Mouse (Mus musculus) liver, embryonic 15.5 days (tissue): ENCODE measurements around the gene Zfp408. TPM values are rescaled to one million over a fixed set of nuclear protein-coding genes. Genes with fewer than 3 reads are reported as not detected.

Source experiments
- ATAC-seq: fragments of 200-750 bp; cut with Nextera tagmentation; 2 replicates; pipeline ENCODE4 v1.8.0; 2017; ENCODE audit warnings: moderate number of reproducible peaks, mild to moderate bottlenecking, moderate library complexity; ENCODE audit not compliant: insufficient read depth
- H3K27ac ChIP-seq: fragments of 300-500 bp; sonication (generic); replicated peaks from 2 replicates; pipeline ENCODE4 v1.5.1; 2015; ENCODE audit warnings: mild to moderate bottlenecking, inconsistent platforms
- H3K27me3 ChIP-seq: fragments of 300-500 bp; sonication (generic); 2 replicates; pipeline ENCODE4 v1.6.1; 2015; ENCODE audit warnings: mild to moderate bottlenecking, inconsistent platforms
- H3K36me3 ChIP-seq: fragments of 300-500 bp; sonication (generic); replicated peaks from 2 replicates; pipeline ENCODE4 v1.6.1; 2015; ENCODE audit warnings: moderate library complexity, mild to moderate bottlenecking, inconsistent platforms
- H3K4me1 ChIP-seq: fragments of 300-500 bp; sonication (generic); replicated peaks from 2 replicates; pipeline ENCODE4 v1.6.1; 2015; ENCODE audit warnings: inconsistent platforms
- H3K4me2 ChIP-seq: fragments of 300-500 bp; sonication (generic); 2 replicates; pipeline ENCODE4 v1.6.1; 2015; ENCODE audit warnings: moderate library complexity, mild to moderate bottlenecking, inconsistent platforms
- H3K4me3 ChIP-seq: fragments of 300-500 bp; sonication (generic); replicated peaks from 2 replicates; pipeline ENCODE4 v1.5.1; 2015; ENCODE audit warnings: mild to moderate bottlenecking, inconsistent platforms
- H3K9ac ChIP-seq: fragments of 300-500 bp; sonication (generic); 2 replicates; pipeline ENCODE4 v1.6.1; 2015; ENCODE audit warnings: moderate library complexity, mild to moderate bottlenecking, inconsistent platforms
- H3K9me3 ChIP-seq: fragments of 300-500 bp; sonication (generic); replicated peaks from 2 replicates; pipeline ENCODE4 v1.6.1; 2016; ENCODE audit warnings: inconsistent platforms
- WGBS: fragments of 180-500 bp; shearing (Covaris S2); methylation state at CpG from one replicate; pipeline ENCODE4 v1.1.7; 2015; ENCODE audit warnings: mixed read lengths; ENCODE audit not compliant: insufficient replicate concordance; 5-methylcytosine and 5-hydroxymethylcytosine counted together
- polyA plus RNA-seq: library from polyadenylated mRNA; unstranded; fragments of >200 nt; fragmentation: Nextera tagmentation; extraction: Ambion mirVana; gene quantifications from 2 replicates; pipeline ENCODE4 v1.2.1, GENCODE M21; 2015

Zfp408 gene
- polyA plus RNA-seq, 1 experiment from 2014 or later: 2.8 TPM

- Histone ChIP-seq H3K9ac (no peak overlapping the region), H3K27ac (no peak overlapping the region; the same call in 1 of the 2 replicates), H3K4me2 (peak overlapping the region; percentile 86), H3K27me3 (no peaks in the 10 kb centered on the region), H3K36me3 (peaks cover 59% of the 10 kb centered on the region), H3K4me3 (peak overlapping the region; percentile 71), H3K9me3 (no peaks in the 10 kb centered on the region), H3K4me1 (peaks cover 41% of the 10 kb centered on the region)
- WGBS: 77% methylated on average over 14 of the region's 14 CpGs
- ATAC-seq: no peak
These were observed 2.1 kb upstream of the Zfp408 start for GRCm38 (mm10) chr2:91651458-91652258.

GRCm38 (mm10) chr2:91650360-91650995, 887 bp upstream of the Zfp408 start:
- Histone ChIP-seq H3K4me2 (peak overlapping the region; percentile 86), H3K36me3 (peaks cover 59% of the 10 kb centered on the region), H3K27me3 (no peaks in the 10 kb centered on the region), H3K9me3 (no peaks in the 10 kb centered on the region), H3K4me3 (peak overlapping the region; percentile 71), H3K27ac (peak overlapping the region; percentile 84), H3K9ac (peak overlapping the region; percentile 62), H3K4me1 (peaks cover 41% of the 10 kb centered on the region)
- ATAC-seq: peak; percentile 49
- WGBS: 6% methylated on average over 16 of the region's 16 CpGs

GRCm38 (mm10) chr2:91649152-91649551, 439 bp downstream of the Zfp408 start:
- Histone ChIP-seq H3K36me3 (peaks cover 59% of the 10 kb centered on the region), H3K4me1 (peaks cover 49% of the 10 kb centered on the region), H3K27me3 (no peaks in the 10 kb centered on the region), H3K9ac (peak overlapping the region; percentile 67), H3K27ac (peak overlapping the region; percentile 84), H3K4me2 (peak overlapping the region; percentile 86), H3K9me3 (no peaks in the 10 kb centered on the region), H3K4me3 (peak overlapping the region; percentile 71)
- no peak for ATAC-seq
- 1% methylated on average over 15 of the region's 15 CpGs for WGBS

GRCm38 (mm10) chr2:91646733-91647132, 2.9 kb downstream of the Zfp408 start:
- Histone ChIP-seq H3K27ac (no peak overlapping the region), H3K4me2 (no peak overlapping the region), H3K9ac (no peak overlapping the region), H3K27me3 (no peaks in the 10 kb centered on the region), H3K4me3 (no peak overlapping the region), H3K9me3 (no peaks in the 10 kb centered on the region), H3K4me1 (peaks cover 59% of the 10 kb centered on the region), H3K36me3 (peaks cover 44% of the 10 kb centered on the region)
- 27% methylated on average over 1 of the region's 1 CpGs for WGBS
- no peak for ATAC-seq

GRCm38 (mm10) chr2:91645811-91646210, 3.8 kb downstream of the Zfp408 start:
- no peak overlapping the region for H3K9ac ChIP-seq
- peaks cover 44% of the 10 kb centered on the region for H3K36me3 ChIP-seq
- 83% methylated on average over 11 of the region's 11 CpGs for WGBS
- H3K4me3 ChIP-seq: no peak overlapping the region
- H3K4me2 ChIP-seq: no peak overlapping the region
- H3K9me3 ChIP-seq: no peaks in the 10 kb centered on the region
- no peak overlapping the region for H3K27ac ChIP-seq
- peaks cover 55% of the 10 kb centered on the region for H3K4me1 ChIP-seq
- no peaks in the 10 kb centered on the region for H3K27me3 ChIP-seq
- ATAC-seq: no peak

- Histone ChIP-seq H3K27ac (no peak overlapping the region), H3K4me1 (peaks cover 55% of the 10 kb centered on the region), H3K9ac (no peak overlapping the region), H3K9me3 (no peaks in the 10 kb centered on the region), H3K36me3 (peaks cover 44% of the 10 kb centered on the region), H3K4me2 (no peak overlapping the region), H3K4me3 (no peak overlapping the region), H3K27me3 (no peaks in the 10 kb centered on the region)
- WGBS: 92% methylated on average over 15 of the region's 15 CpGs
- no peak for ATAC-seq
These were observed 4.2 kb downstream of the Zfp408 start for GRCm38 (mm10) chr2:91645354-91645753.

- no peak overlapping the region for H3K4me3 ChIP-seq
- no peaks in the 10 kb centered on the region for H3K9me3 ChIP-seq
- H3K4me2 ChIP-seq: no peak overlapping the region
- peak overlapping the region; percentile 53; the same call in 1 of the 2 replicates for H3K27ac ChIP-seq
- H3K4me1 ChIP-seq: peaks cover 57% of the 10 kb centered on the region
- 90% methylated on average over 11 of the region's 11 CpGs for WGBS
- no peaks in the 10 kb centered on the region for H3K27me3 ChIP-seq
- ATAC-seq: no peak
- H3K9ac ChIP-seq: no peak overlapping the region
- peaks cover 44% of the 10 kb centered on the region for H3K36me3 ChIP-seq
These were observed 5.6 kb downstream of the Zfp408 start for GRCm38 (mm10) chr2:91644021-91644420.

GRCm38 (mm10) chr2:91642825-91643415, 6.7 kb downstream of the Zfp408 start:
- no peak overlapping the region for H3K4me3 ChIP-seq
- peaks cover 46% of the 10 kb centered on the region for H3K4me1 ChIP-seq
- H3K36me3 ChIP-seq: peaks cover 43% of the 10 kb centered on the region
- no peak overlapping the region for H3K9ac ChIP-seq
- ATAC-seq: peak; percentile 83
- peak overlapping the region; percentile 29 for H3K27ac ChIP-seq
- peak overlapping the region; percentile 39 for H3K4me2 ChIP-seq
- no peaks in the 10 kb centered on the region for H3K9me3 ChIP-seq
- H3K27me3 ChIP-seq: no peaks in the 10 kb centered on the region
- 54% methylated on average over 2 of the region's 2 CpGs for WGBS

GRCm38 (mm10) chr2:91638931-91639330, 10.7 kb downstream of the Zfp408 start:
- ATAC-seq: no peak
- WGBS: 51% methylated on average over 6 of the region's 6 CpGs
- peaks cover 67% of the 10 kb centered on the region for H3K4me1 ChIP-seq
- no peak overlapping the region for H3K4me2 ChIP-seq
- H3K27ac ChIP-seq: no peak overlapping the region
- no peak overlapping the region for H3K4me3 ChIP-seq
- H3K27me3 ChIP-seq: no peaks in the 10 kb centered on the region
- H3K36me3 ChIP-seq: peaks cover 3% of the 10 kb centered on the region; the same call in 1 of the 2 replicates
- H3K9me3 ChIP-seq: no peaks in the 10 kb centered on the region
- no peak overlapping the region for H3K9ac ChIP-seq

- Histone ChIP-seq H3K27me3 (no peaks in the 10 kb centered on the region), H3K9me3 (no peaks in the 10 kb centered on the region), H3K27ac (peak overlapping the region; percentile 78), H3K9ac (no peak overlapping the region), H3K36me3 (peaks cover 4% of the 10 kb centered on the region; the same call in 1 of the 2 replicates), H3K4me1 (peaks cover 53% of the 10 kb centered on the region), H3K4me2 (peak overlapping the region; percentile 35), H3K4me3 (no peak overlapping the region)
- 58% methylated on average over 5 of the region's 5 CpGs for WGBS
- peak; percentile 58 for ATAC-seq
These were observed 12.8 kb downstream of the Zfp408 start for GRCm38 (mm10) chr2:91636727-91637338.

- Histone ChIP-seq H3K4me2 (peak within 1 kb of the TSS; percentile 57), H3K27me3 (no peaks in the 10 kb centered on the region), H3K4me1 (peaks cover 48% of the 10 kb centered on the region), H3K9me3 (no peaks in the 10 kb centered on the region), H3K4me3 (peak within 1 kb of the TSS; percentile 47), H3K27ac (peak within 1 kb of the TSS; percentile 78), H3K9ac (peak within 1 kb of the TSS; percentile 46), H3K36me3 (peaks cover 4% of the 10 kb centered on the region; the same call in 1 of the 2 replicates)
- WGBS: 75% methylated on average over 8 of the region's 8 CpGs
- peak; percentile 49 for ATAC-seq
These were observed 13.4 kb downstream of the Zfp408 start, which contains the start of gene F2 for GRCm38 (mm10) chr2:91636229-91636628. F2 (minus strand) TSS chr2:91636414.
